Mouse (Mus musculus) heart, embryonic 12.5 days (tissue): Measurements from ENCODE around the gene Fscn2. TPM values are rescaled to one million over a fixed set of nuclear protein-coding genes. Genes with fewer than 3 reads are reported as not detected.
A peak's percentile ranks its signal among the peaks of the same experiment; 100 is the strongest.

ENCODE experiments used
- ATAC-seq: fragments of 200-750 bp; cut with Nextera tagmentation; 2 replicates; pipeline ENCODE4 v1.8.0; 2017; ENCODE audit warnings: moderate TSS enrichment, moderate library complexity; ENCODE audit not compliant: insufficient number of reproducible peaks, low FRiP score
- H3K27ac ChIP-seq: fragments of 300-500 bp; sonication (generic); 2 replicates; pipeline ENCODE4 v1.5.1; 2016; ENCODE audit warnings: mild to moderate bottlenecking, moderate library complexity; ENCODE audit not compliant: poor library complexity, severe bottlenecking
- H3K27me3 ChIP-seq: fragments of 300-500 bp; sonication (generic); replicated peaks from 2 replicates; pipeline ENCODE4 v1.6.1; 2016; ENCODE audit warnings: mild to moderate bottlenecking, moderate library complexity
- H3K36me3 ChIP-seq: fragments of 300-500 bp; sonication (generic); 2 replicates; pipeline ENCODE4 v1.6.1; 2016; ENCODE audit warnings: mild to moderate bottlenecking, moderate library complexity
- H3K4me1 ChIP-seq: fragments of 300-500 bp; sonication (generic); replicated peaks from 2 replicates; pipeline ENCODE4 v1.6.1; 2016; ENCODE audit warnings: mild to moderate bottlenecking
- H3K4me2 ChIP-seq: fragments of 300-500 bp; sonication (generic); 2 replicates; pipeline ENCODE4 v1.6.1; 2016; ENCODE audit warnings: mild to moderate bottlenecking, moderate library complexity
- H3K4me3 ChIP-seq: fragments of 300-500 bp; sonication (generic); 2 replicates; pipeline ENCODE4 v1.5.1; 2016; ENCODE audit warnings: mild to moderate bottlenecking
- H3K9ac ChIP-seq: fragments of 300-500 bp; sonication (generic); 2 replicates; pipeline ENCODE4 v1.6.1; 2016; ENCODE audit warnings: mild to moderate bottlenecking, moderate library complexity
- H3K9me3 ChIP-seq: fragments of 300-500 bp; sonication (generic); replicated peaks from 2 replicates; pipeline ENCODE4 v1.6.1; 2016; ENCODE audit warnings: mild to moderate bottlenecking, moderate library complexity
- WGBS: fragments of 180-500 bp; shearing (Covaris S2); methylation state at CpG from one replicate; pipeline ENCODE4 v1.1.7; 2016; 5-methylcytosine and 5-hydroxymethylcytosine counted together
- polyA plus RNA-seq: library from polyadenylated mRNA; unstranded; fragments of >200 nt; fragmentation: Nextera tagmentation; extraction: Ambion mirVana; gene quantifications from 2 replicates; pipeline ENCODE4 v1.2.1, GENCODE M21; 2016

Gene Fscn2
- polyA plus RNA-seq, 1 experiment from 2014 or later = 0.63 TPM

- Histone ChIP-seq H3K4me3 (no peak overlapping the region), H3K4me1 (peaks cover 58% of the 10 kb centered on the region), H3K9ac (no peak overlapping the region), H3K36me3 (peaks cover 76% of the 10 kb centered on the region), H3K9me3 (no peaks in the 10 kb centered on the region), H3K27me3 (no peaks in the 10 kb centered on the region), H3K27ac (no peak overlapping the region), H3K4me2 (no peak overlapping the region)
- WGBS = 92% methylated on average over 3 of the region's 3 CpGs
- no peak for ATAC-seq
These were observed 18.9 kb downstream of the Fscn2 start for GRCm38 (mm10) chr11:120380271-120380670.

- no peak overlapping the region; the same call in 1 of the 2 replicates for H3K9ac ChIP-seq
- 86% methylated on average over 4 of the region's 4 CpGs for WGBS
- H3K9me3 ChIP-seq = no peaks in the 10 kb centered on the region
- H3K4me1 ChIP-seq = peaks cover 66% of the 10 kb centered on the region
- H3K27ac ChIP-seq = peak overlapping the region; percentile 93; the same call in 1 of the 2 replicates
- ATAC-seq = no peak
- no peak overlapping the region for H3K4me2 ChIP-seq
- H3K36me3 ChIP-seq = peaks cover 75% of the 10 kb centered on the region
- H3K4me3 ChIP-seq = no peak overlapping the region
- H3K27me3 ChIP-seq = no peaks in the 10 kb centered on the region
These were observed 19.8 kb downstream of the Fscn2 start for GRCm38 (mm10) chr11:120381157-120381556.

GRCm38 (mm10) chr11:120382509-120382908 is 21.2 kb downstream of the Fscn2 start:
- H3K27ac ChIP-seq = peak overlapping the region; percentile 93
- H3K27me3 ChIP-seq = no peaks in the 10 kb centered on the region
- no peak overlapping the region for H3K4me3 ChIP-seq
- H3K4me1 ChIP-seq = peaks cover 67% of the 10 kb centered on the region
- H3K9me3 ChIP-seq = no peaks in the 10 kb centered on the region
- ATAC-seq = 0 out of 2 replicates have a peak, but pooled peaks have one; percentile 14
- peak overlapping the region; percentile 44; the same call in 1 of the 2 replicates for H3K9ac ChIP-seq
- H3K4me2 ChIP-seq = no peak overlapping the region
- peaks cover 63% of the 10 kb centered on the region for H3K36me3 ChIP-seq
- 56% methylated on average over 9 of the region's 9 CpGs for WGBS

- peak; percentile 51; the same call in 1 of the 2 replicates for ATAC-seq
- H3K27ac ChIP-seq = peak overlapping the region; percentile 98
- H3K4me3 ChIP-seq = no peak overlapping the region
- H3K27me3 ChIP-seq = no peaks in the 10 kb centered on the region
- H3K36me3 ChIP-seq = peaks cover 66% of the 10 kb centered on the region
- H3K4me2 ChIP-seq = peak overlapping the region; percentile 29; the same call in 1 of the 2 replicates
- no peak overlapping the region for H3K9ac ChIP-seq
- H3K4me1 ChIP-seq = peaks cover 54% of the 10 kb centered on the region
- H3K9me3 ChIP-seq = no peaks in the 10 kb centered on the region
- WGBS = 53% methylated on average over 6 of the region's 6 CpGs
These were observed 25.3 kb downstream of the Fscn2 start for GRCm38 (mm10) chr11:120386632-120387031.

GRCm38 (mm10) chr11:120387157-120387556 is 25.8 kb downstream of the Fscn2 start:
- Histone ChIP-seq H3K27ac (peak overlapping the region; percentile 98), H3K4me2 (no peak overlapping the region), H3K36me3 (peaks cover 65% of the 10 kb centered on the region), H3K4me1 (peaks cover 49% of the 10 kb centered on the region), H3K4me3 (no peak overlapping the region), H3K9ac (no peak overlapping the region), H3K27me3 (no peaks in the 10 kb centered on the region), H3K9me3 (no peaks in the 10 kb centered on the region)
- no peak for ATAC-seq
- 50% methylated on average over 2 of the region's 2 CpGs for WGBS

DNA sequence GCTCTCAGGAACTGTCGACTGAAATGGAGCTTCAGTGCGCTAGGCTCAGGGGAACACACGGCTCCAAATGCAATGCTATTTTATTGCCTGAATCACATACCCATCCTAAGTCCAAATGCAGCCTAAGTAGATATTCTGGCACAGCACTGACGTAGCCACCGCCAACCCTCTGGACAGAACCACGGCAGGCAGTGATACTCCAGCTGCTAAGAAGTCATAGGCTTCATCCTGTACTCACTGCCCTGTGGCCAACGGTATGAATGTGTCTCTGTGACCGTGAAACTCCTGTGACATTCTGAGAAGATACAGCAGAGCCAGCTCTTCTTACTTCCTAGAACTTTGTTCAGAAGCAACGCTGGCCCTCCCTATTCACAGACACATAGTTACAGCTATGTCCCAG is 27.2 kb downstream of the Fscn2 start:
- Histone ChIP-seq H3K27ac (peak overlapping the region; percentile 68), H3K4me2 (no peak overlapping the region), H3K36me3 (peaks cover 65% of the 10 kb centered on the region), H3K4me1 (peaks cover 40% of the 10 kb centered on the region), H3K9me3 (no peaks in the 10 kb centered on the region), H3K4me3 (no peak overlapping the region), H3K27me3 (no peaks in the 10 kb centered on the region), H3K9ac (no peak overlapping the region)
- ATAC-seq = no peak
- 86% methylated on average over 9 of the region's 9 CpGs for whole genome bisulfite sequencing

DNA sequence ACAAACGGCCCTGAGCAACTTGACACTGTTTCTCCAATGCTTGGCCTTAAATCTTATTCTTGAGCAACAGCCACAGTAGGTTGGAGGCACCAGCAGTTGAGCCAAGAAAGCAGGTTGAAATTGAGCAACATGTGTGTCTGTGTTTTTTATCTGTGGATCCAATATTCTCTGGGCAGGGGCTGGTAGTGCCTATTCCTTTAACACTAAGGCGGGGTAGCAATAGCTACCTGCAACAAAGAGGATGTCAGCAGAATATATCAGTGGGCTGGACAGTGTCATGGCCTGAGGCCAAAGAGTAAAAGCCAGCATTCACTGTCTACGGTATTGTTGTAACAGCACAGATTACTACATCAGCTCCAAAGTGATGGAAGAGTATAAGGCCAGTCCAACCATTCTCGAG is 34.3 kb downstream of the Fscn2 start:
- Histone ChIP-seq H3K27ac (no peak overlapping the region), H3K4me1 (no peaks in the 10 kb centered on the region), H3K9me3 (no peaks in the 10 kb centered on the region), H3K9ac (no peak overlapping the region), H3K4me3 (no peak overlapping the region), H3K36me3 (peaks cover 70% of the 10 kb centered on the region), H3K4me2 (no peak overlapping the region), H3K27me3 (no peaks in the 10 kb centered on the region)
- ATAC-seq = no peak
- WGBS = 80% methylated on average over 4 of the region's 4 CpGs

- no peak for ATAC-seq
- H3K4me3 ChIP-seq = no peak overlapping the region
- 86% methylated on average over 2 of the region's 2 CpGs for WGBS
- no peaks in the 10 kb centered on the region for H3K27me3 ChIP-seq
- no peak overlapping the region for H3K4me2 ChIP-seq
- no peak overlapping the region for H3K9ac ChIP-seq
- no peaks in the 10 kb centered on the region for H3K9me3 ChIP-seq
- H3K4me1 ChIP-seq = no peaks in the 10 kb centered on the region
- H3K27ac ChIP-seq = no peak overlapping the region
- H3K36me3 ChIP-seq = peaks cover 77% of the 10 kb centered on the region
These were observed 36.3 kb downstream of the Fscn2 start for GRCm38 (mm10) chr11:120397602-120398001.

- H3K4me1 ChIP-seq = no peaks in the 10 kb centered on the region
- no peaks in the 10 kb centered on the region for H3K27me3 ChIP-seq
- H3K9ac ChIP-seq = no peak overlapping the region
- H3K27ac ChIP-seq = no peak overlapping the region
- peaks cover 76% of the 10 kb centered on the region for H3K36me3 ChIP-seq
- ATAC-seq = no peak
- WGBS = 80% methylated on average over 2 of the region's 2 CpGs
- H3K9me3 ChIP-seq = no peaks in the 10 kb centered on the region
- no peak overlapping the region for H3K4me3 ChIP-seq
- no peak overlapping the region for H3K4me2 ChIP-seq
These were observed 38.0 kb downstream of the Fscn2 start for GRCm38 (mm10) chr11:120399319-120399718.

DNA sequence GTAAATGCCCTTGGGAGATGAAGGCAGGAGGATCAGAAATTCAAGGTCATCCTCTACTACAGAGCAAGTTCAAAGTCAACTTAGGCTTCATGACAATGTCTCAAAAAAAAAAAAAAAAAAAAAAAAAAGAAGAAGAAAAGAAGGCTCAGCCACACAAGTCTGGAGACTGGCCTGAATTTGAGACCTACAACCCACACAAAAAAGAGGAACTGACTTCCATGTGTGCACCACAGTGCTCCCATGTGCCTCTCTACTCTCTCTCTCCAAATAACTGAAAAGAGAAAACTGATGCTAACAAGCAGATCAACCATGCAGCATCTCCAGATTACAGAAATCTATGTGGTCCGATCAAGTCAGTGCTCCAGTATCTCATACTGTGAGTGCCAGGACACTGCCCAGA is 43.5 kb downstream of the Fscn2 start:
- H3K4me2 ChIP-seq = no peak overlapping the region
- 94% methylated on average over 1 of the region's 1 CpGs for WGBS
- H3K9me3 ChIP-seq = no peaks in the 10 kb centered on the region
- ATAC-seq = no peak
- no peaks in the 10 kb centered on the region for H3K4me1 ChIP-seq
- H3K4me3 ChIP-seq = no peak overlapping the region
- no peaks in the 10 kb centered on the region for H3K27me3 ChIP-seq
- no peak overlapping the region for H3K27ac ChIP-seq
- H3K36me3 ChIP-seq = peaks cover 98% of the 10 kb centered on the region
- no peak overlapping the region for H3K9ac ChIP-seq

DNA sequence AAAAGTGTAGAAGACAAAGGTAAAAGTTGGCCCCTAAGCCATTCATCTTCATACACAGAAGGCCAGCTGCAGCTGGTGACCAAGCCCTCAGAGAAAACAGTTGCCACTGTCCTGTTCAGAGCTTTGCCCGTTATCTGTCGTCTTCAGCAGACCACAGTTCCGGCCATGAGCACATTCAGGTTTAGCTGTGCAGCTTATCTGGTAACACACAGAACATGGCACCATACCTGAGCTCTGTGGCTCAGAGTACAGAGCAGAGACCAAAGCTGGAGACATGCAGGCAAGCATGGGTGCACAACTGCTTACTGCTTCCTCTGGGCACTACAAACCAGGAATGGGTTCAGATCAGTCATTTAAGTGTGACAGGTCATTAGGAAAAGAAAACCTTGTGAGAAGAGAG is 44.5 kb downstream of the Fscn2 start:
- Histone ChIP-seq H3K27me3 (no peaks in the 10 kb centered on the region), H3K4me2 (no peak overlapping the region), H3K4me3 (no peak overlapping the region), H3K9ac (no peak overlapping the region), H3K27ac (no peak overlapping the region), H3K4me1 (no peaks in the 10 kb centered on the region), H3K36me3 (peaks cover 98% of the 10 kb centered on the region), H3K9me3 (no peaks in the 10 kb centered on the region)
- WGBS = 71% methylated on average over 3 of the region's 3 CpGs
- no peak; the same call in 1 of the 2 replicates for ATAC-seq

- Histone ChIP-seq H3K27me3 (no peaks in the 10 kb centered on the region), H3K4me3 (no peak overlapping the region), H3K36me3 (peaks cover 98% of the 10 kb centered on the region), H3K9ac (no peak overlapping the region), H3K4me1 (no peaks in the 10 kb centered on the region), H3K9me3 (no peaks in the 10 kb centered on the region), H3K4me2 (no peak overlapping the region), H3K27ac (no peak overlapping the region)
- ATAC-seq = no peak
- WGBS = 84% methylated on average over 1 of the region's 1 CpGs
These were observed 45.1 kb downstream of the Fscn2 start for GRCm38 (mm10) chr11:120406445-120406844.
